Mouse (Mus musculus): Measurements from ENCODE around the gene Gm7879.

GRCm38 (mm10) chr5:43882034-43882433 is 30.9 kb upstream of the Gm7879 start:
- TF ChIP-seq CTCF (IDR thresholded peaks at IDR 0.05; ENCODE audit: control insufficient read depth, insufficient read depth, insufficient read length) (no peak), CEBPB (IDR thresholded peaks at IDR 0.05; ENCODE audit: low read depth) (no peak), USF1 (IDR thresholded peaks at IDR 0.05; ENCODE audit: low read depth) (no peak), MAX (IDR thresholded peaks at IDR 0.05) (no peak), MYOG (IDR thresholded peaks at IDR 0.05; ENCODE audit: control insufficient read depth, extremely low read depth, insufficient read length) (no peak), MYOD1 (IDR thresholded peaks at IDR 0.05; ENCODE audit: control insufficient read depth, insufficient read length, low read depth) (no peak)

Measured in C2C12 (cell line).